Mouse (Mus musculus) megakaryocyte-erythroid progenitor cell, adult 5-6 weeks (primary cell): ENCODE measurements around the gene Dnajc25. TPM values are rescaled to one million over a fixed set of nuclear protein-coding genes. Genes with fewer than 3 reads are reported as not detected.
A peak's percentile ranks its signal among the peaks of the same experiment; 100 is the strongest.

ENCODE experiments used
- ATAC-seq: replicated peaks from 2 replicates; pipeline ENCODE4 v1.8.0; 2016; ENCODE audit warnings: mild to moderate bottlenecking, inconsistent platforms; ENCODE audit not compliant: severe bottlenecking, poor library complexity, low FRiP score, low TSS enrichment
- total RNA-seq, 2 experiments: library from RNA; stranded (forward) in 1 of 2; stranded (reverse) in 1 of 2; fragments of 200-1000, 215-1000 nt in 1 of 2; fragments of >200 nt in 1 of 2; fragmentation: Nextera tagmentation in 1 of 2; gene quantifications; 2 replicates each; pipeline ENCODE4 v1.2.3; 2014 to 2017

The Dnajc25 gene
- total RNA-seq, 2 experiments from 2014 or later, result 10.5 to 24.5 TPM

GRCm38 (mm10) chr4:59002948-59003805, 8.3 kb downstream of the Dnajc25 start, which contains the start of gene Gm20503:
Gm20503 (plus strand) TSS chr4:59003210.
- peak; percentile 88 for ATAC-seq

DNA sequence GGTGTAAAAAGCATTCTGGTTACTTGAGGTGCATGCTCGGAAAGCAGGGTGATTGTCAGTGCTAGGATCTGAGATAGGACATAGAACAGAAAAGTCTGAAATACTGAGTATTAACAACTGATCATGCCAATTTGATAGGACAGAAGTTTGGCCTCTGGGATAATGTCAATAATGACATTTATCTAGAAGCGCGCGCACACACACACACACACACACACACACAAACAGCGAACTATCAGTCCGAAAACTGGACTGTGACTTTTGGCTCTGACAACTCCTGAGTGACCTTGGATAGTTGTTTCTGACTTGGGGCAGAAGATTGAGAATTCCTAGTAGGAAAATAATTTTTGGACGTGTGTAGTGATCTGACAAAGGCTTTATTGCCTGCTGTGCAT, 8.9 kb downstream of the Dnajc25 start:
- ATAC-seq, result no peak

- no peak for ATAC-seq
Observed at GRCm38 (mm10) chr4:59006211-59006610, 11.3 kb downstream of the Dnajc25 start.

DNA sequence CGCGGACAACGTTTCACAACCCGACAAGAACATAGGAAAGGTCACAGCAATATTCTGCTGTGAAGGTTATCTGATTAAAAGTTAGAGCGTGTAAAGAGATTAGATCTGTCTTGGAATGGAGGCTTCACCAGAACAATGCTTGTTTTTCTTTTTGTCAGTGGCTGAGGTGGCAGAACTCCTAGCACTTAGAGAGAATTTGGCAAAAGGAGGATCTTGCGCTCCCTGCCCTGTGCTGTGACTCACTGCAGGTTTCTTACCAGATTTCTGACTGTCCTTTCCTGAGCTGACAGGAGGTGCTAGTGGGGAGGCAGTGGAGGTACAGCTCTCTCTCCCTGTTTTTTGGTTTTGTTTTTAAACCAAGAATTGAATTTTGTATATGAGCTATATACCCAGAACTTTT, 12.2 kb downstream of the Dnajc25 start:
- no peak for ATAC-seq

GRCm38 (mm10) chr4:59007974-59008373, 13.1 kb downstream of the Dnajc25 start:
- no peak for ATAC-seq

DNA sequence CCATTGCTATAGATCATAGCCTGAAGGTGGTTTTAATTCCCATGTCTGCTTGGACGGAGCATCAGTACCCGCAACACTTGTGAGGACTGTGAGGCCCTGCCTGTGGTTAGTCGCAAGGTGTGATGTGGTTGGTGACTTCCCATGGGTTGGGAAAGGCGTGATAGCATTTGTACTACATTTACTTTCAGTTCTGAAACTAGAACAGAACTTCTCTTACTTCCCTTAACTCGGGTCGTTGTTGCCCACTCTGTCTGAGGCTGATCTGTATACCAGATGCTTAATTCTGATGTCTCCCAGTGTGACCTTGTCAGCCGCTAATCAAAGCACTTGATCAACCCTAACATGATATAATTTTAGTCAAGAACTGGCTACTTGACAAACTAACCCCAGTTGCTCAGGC, 14.3 kb downstream of the Dnajc25 start:
- ATAC-seq, result peak; percentile 31

DNA sequence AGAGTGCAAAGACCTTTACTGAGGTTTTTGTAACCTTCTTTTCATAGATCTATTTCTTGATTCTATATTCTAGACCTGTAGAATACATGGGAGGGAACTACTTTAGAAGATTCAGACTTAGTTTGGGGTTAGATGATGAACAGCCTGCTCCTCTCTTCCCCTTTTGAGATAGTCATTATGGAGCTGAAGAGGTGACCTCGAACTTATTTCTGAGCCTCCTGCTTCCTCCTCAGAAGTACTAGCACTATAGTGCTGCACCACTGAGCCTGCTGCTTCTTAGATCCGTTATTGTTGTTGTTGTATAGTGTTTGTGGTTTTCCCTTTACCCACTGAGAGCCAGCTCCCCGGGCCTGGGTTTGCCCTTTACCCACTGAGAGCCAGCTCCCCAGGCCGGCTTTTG, 14.8 kb downstream of the Dnajc25 start:
- ATAC-seq, result no peak

GRCm38 (mm10) chr4:59011446-59011845, 16.6 kb downstream of the Dnajc25 start:
- ATAC-seq, result peak; percentile 56

DNA sequence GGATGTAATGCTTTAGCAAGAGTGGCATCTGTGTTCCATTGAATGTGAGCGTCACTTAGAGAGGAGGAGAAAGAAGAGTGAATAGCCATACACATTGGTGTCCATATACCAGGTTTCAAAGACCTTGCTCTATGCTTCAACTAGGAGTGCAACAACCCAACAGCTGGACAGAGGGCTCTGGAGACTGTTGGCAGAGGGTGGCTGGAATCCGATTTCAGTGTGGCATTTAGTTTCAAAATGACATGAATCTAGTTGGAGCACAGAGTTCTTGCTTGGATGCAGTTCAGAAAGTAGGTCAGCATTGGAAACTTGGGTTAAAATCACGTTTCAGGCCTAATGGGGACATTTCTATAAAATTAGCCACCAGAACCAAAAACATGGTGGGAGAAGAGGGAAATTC, 20.3 kb downstream of the Dnajc25 start:
- no peak for ATAC-seq

GRCm38 (mm10) chr4:59016922-59017321, 22.1 kb downstream of the Dnajc25 start:
- ATAC-seq, result no peak; the same call in 1 of the 2 replicates

DNA sequence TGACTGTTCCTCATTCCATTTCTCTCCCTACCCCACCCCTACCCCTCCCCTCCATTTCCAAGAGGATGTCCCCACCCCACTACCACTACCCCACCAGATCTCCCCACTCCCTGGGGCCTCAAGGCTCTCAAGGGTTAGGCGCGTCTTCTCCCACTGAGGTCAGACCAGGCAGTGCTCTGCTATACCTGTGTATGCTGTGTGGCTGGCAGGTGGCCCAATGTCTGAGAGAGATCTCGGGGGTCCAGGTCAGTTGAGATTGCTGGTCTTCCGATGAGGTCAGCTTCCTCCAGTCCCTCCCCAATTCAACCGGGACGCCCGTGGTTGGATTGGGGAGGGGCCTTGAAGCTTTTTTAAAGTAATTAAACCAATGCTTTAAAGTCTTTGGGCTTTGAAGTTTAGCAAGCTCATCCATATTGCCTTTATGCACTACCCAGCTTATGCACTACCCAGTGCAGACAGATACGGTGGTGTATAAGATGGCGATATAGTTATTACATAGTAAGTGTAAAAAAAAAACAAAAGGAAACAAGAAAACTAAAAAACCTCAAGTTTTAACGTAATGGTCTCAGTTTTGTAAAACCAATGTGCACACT, 39.6 kb downstream of the Dnajc25 start:
- no peak for ATAC-seq

DNA sequence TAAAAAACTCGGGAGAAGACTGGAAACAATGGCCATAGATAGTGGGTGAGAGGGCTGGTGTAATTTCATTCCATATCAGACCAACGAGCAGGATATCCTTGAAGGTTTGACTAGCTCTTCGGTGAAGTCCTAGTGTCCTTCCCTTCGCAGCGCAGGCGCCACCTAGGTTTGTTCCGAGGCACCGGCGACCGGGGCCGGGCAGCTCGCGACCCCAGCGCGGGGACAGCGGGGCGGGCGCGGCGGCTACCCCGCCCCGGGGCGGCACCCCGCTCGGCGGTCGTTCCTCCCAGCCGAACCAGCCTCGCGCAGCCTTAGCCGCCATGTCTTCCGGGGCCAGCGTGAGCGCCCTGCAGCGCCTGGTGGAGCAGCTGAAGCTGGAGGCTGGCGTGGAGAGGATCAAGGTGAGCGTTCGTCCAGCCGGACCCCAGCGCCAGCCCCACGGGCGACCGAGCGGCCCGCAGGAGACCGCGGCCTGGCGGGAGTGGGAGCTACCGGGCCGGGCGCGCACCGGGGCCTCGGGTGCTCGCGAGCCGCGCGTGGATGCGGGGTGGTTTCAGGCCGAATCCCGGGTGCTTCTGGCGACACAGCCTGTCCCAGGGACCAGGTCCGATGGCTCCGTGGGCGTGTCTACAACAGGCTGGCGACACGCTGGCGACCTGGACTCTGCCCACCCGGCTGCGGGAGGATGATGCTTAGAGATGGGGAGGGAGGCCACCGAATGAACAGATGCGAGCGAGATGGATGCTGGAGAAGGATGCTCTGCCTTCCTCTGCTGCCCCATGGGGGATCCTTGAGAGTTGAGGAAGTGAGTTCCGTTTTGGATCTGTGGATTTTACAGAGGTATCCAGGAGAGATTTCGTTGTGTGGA, 40.3 kb downstream of the Dnajc25 start, which contains the start of gene Gng10:
TSS of gene Gng10 (plus strand) at position 171 of the 868 bp plus-strand sequence.
- ATAC-seq, result peak; percentile 69

DNA sequence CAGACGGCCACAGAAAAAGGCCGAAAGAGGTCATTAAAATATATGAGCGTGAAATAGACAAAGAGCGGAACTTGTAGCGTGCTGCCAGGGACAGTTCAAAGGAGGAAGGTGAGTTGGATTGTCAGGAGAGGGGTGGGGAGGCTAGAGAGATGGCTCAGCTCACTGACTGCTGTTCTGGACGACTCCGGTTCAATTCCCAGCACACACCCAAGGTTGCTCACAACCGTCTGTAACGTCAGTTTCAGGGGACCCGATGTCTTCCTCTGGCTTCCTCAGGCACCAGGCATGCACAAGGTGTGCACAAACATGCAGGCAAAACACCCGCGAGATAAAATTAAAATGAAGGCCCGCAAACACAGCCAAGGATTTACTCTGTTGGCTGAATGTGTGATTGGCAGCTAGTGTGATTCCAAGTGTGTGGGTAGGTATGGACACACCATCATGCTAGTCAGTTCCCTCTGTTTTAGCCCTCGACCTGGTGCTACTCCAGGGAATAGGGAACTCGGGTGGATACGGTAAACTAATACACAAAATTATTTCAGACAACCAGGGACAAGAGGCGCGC, 41.0 kb downstream of the Dnajc25 start:
- no peak for ATAC-seq

DNA sequence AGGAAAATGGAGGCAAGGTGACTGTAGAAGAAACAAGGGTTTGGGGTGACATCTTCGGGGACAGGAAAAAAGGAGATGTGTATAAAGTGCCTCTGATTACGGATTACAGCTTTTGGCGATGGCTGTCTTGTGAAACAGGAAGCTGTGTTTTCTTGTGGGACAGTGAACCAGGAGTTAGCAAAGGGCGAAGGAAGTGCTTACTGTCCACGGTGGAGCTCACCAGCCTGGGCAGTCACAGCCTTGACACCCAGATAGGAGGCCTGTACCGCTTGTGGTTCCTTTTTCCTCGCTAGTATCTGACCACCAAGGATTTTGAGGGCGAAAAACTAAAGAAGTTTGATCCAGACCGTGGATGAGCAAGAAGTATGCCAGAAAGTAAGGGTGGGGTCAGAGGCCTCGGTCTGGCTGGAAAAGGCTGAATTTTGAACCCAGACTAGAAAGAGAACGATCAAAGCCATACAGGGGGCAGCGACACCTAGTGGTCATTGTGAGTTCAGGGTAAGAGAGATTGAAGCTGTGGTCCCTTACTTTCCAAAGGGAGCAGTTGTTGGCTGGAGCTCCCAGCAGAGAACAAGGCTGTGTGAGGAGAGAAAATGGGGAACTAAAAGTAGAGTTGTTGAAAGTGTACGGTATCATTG, 41.7 kb downstream of the Dnajc25 start:
- ATAC-seq, result peak; percentile 60

- no peak for ATAC-seq
Observed at GRCm38 (mm10) chr4:59037525-59037924, 42.7 kb downstream of the Dnajc25 start.

DNA sequence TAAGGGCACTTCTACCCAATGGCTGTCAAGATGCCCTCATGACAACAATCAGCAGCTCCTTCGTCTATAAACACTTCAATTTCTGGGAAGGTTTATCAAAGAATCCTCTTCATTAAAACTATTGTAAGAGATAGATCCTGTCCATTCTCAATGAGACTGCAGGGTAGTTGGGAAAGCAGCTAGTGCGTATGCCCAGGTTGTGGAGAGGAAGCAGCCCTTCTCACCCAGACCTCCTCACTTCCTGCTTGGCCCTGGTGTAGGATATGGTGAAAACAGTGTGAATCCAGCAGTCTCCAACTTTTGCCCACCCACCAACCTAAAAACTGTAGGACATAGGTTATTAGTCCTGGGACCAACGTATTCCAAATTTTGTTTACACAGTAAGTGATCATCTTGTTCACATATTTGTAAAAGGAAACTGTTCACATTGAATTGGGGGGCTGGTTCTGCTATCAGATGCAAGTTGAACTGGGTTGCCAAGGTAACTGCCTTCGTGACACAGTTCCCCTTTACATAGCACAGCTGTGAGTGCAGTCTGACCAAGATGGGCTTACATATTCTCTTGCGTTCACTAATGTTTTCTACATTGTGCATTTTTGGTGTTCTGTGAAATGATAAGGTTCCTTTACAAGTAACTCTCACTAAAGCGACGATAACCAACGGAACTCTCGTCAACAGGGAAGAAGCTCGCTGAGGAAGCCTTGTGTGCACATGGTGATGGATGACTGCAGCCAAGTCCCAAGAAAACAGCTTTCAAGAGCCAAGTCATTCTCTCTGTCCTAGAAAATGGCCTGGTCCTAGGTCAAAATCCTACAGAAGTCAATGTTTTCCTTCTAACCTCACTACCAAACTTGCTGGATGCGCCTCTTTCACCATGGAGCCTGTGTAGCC, 45.8 kb downstream of the Dnajc25 start:
- ATAC-seq, result 0 out of 2 replicates have a peak, but pooled peaks have one; percentile 38

GRCm38 (mm10) chr4:59043074-59043473, 48.2 kb downstream of the Dnajc25 start:
- ATAC-seq, result no peak

GRCm38 (mm10) chr4:59043891-59044290, 49.0 kb downstream of the Dnajc25 start:
- no peak for ATAC-seq
